Mouse (Mus musculus): ENCODE data around the gene Prdm13.

Prdm13 gene

DNA sequence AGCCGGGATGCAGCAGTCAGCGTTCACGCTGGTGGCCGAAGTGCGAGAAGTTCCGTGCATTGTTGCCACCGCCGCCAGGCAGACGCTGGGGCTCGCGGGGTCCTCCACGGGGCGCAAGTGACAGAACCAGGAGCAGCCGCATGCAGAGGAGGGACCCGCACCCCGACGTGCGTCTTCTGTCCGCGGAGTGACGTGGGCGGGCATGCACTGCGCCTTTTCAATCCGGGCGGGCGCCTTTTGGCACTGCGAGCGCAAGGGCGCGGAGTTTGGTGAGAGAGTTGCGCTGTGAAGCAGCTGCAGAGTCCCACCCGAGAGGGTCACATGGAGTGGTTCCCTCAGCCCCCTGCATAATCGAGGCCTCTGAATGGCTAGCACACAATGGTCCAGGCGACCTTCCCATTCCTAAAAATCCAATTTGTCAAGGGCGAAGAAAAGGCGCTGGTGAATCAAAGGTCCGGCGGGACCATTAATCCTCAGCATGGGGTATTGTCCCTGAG, at the start of gene Prdm13:
Gene Prdm13 (minus strand): TSS at position 369 of the 497 bp plus-strand sequence.
- no peak for DNase-seq (ENCODE audit: low spot score in 2 of 2)

- peak; percentile 83 to 89 for DNase-seq (ENCODE audit: low spot score in 2 of 2)
These were observed 41.9 kb upstream of the Prdm13 start, which contains the start of gene Ccnc for GRCm38 (mm10) chr4:21727615-21728165. Ccnc (plus strand) TSS chr4:21727701.

DNA sequence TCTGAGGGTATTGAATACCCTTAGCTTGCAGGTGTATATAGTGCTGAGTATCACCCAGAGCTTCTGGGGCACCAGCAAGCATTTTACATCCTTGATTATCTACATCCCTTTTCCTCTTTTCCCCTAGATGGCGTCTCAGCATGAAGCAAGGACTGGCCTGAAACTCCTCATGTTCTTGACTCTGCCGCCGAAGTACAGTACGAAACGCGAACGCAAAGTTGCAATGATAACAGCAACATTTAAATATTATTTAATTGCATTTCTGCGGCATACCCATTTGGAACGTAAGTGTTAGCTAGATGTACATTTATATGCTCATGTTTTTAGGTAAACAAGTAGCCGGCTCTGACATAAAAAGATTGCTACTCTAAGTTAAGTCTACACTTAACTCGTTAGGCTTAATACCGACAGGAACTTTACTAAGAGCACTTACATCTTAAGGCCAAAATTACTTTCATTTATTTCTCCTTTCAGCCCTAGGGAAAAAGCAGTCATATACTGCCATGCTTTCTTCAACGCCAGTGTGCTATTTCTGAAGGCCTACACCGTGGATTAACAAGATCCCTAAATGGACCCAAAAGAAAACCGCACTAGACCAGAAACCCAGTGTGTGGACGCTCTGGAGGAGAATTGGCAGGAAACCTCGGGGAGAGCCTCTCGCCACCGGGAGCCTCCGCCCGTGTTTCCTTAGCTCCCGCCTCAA, 41.3 kb upstream of the Prdm13 start:
- DNase-seq (ENCODE audit: low spot score in 2 of 2): no peak

DNA sequence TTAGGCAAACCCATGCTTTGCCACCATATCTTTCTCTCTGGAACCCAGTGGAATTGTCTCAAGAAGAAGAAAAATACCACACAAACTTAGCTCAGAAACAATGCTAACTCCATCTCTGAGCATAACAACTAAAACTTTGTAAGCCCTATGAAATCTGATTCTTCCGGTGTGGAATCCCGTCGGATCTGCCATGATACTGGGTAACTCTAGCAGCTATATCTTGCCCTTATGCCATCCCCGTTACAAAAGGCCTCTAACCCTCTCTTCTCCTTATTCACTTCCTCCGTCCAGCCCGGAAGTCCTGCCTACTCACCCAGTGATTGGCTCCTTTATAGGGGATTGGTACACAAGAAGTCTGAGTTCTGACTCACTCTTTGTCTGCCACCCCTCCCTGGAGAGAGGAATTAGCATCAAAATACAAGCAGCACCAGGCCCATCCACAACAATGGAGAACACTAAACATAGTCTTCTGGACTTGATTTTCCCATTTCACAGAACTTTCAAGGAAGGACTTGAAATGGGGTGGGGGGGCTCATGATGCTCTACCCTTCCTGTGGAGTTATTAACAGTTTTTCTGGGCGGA, 37.1 kb upstream of the Prdm13 start:
- DNase-seq (ENCODE audit: low spot score in 2 of 2): no peak

GRCm38 (mm10) chr4:21712147-21712546, 26.4 kb upstream of the Prdm13 start:
- DNase-seq (ENCODE audit: low spot score in 2 of 2): peak; percentile 79 to 86

DNA sequence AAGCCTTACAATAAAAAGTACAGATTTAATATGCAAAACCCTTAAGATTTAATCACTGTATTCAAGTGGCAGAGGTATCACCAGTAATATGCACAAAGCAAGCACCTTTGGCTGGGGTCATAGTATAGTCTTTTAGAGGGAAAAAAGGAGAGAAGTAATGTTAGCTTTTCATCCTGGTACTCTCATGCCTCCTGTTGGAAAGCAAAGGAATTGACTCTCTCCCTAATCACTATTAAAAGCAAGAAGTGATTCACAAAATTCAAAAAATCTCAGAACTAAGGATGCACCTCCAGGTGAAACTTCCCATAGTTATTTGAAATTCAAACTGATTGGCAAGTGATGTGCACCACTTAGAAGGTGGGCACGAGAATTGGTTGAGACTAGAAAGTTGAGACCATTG, 19.3 kb upstream of the Prdm13 start:
- no peak for DNase-seq (ENCODE audit: low spot score in 2 of 2)

- DNase-seq (ENCODE audit: low spot score in 2 of 2): no peak
These were observed 10.0 kb upstream of the Prdm13 start for GRCm38 (mm10) chr4:21695638-21696254.

DNA sequence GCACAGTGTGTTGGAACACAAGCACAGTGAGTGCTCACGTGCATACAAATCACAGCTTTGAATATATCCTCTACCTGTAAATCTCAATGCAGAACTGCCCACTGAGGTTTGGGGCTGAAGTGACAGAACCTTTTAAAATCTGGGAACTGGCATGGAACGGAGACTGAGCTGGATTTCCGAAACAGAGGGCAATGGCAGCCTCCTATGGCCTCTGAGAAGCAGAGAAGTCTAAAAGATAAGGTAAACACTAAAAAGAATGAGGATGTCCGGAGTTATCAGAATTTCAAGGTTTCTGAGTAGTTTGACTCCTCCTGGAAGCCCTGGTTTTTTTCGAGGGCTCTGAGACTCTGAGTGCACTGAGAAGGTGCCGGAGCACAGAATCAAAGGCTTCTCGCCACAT, 4.5 kb upstream of the Prdm13 start:
- DNase-seq (ENCODE audit: low spot score in 2 of 2): no peak

DNA sequence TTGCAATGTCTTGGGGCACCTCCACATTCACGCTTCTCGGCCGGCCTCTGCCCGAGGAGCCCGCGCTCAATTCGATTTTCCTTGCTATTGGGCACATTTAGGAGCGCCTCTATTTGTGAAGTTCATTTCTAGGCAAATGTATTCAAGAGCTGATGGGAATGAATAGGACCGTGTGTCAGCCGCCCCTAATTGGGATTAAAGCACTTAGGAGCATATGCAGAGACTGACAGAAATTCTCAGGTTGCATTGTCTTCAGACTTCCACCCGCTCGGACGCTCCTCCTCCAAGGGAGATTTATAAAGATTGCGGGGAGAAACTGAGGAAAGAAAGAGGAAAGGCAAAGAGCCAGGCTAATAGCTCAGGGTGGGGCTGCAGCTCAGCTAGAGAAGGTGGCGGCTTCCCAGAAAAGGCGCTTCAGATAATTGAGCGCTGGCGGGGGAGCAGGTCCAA, 3.8 kb upstream of the Prdm13 start:
- no peak for DNase-seq (ENCODE audit: low spot score in 2 of 2)

GRCm38 (mm10) chr4:21688703-21689200, 3.0 kb upstream of the Prdm13 start:
- no peak for DNase-seq (ENCODE audit: low spot score in 2 of 2)

DNA sequence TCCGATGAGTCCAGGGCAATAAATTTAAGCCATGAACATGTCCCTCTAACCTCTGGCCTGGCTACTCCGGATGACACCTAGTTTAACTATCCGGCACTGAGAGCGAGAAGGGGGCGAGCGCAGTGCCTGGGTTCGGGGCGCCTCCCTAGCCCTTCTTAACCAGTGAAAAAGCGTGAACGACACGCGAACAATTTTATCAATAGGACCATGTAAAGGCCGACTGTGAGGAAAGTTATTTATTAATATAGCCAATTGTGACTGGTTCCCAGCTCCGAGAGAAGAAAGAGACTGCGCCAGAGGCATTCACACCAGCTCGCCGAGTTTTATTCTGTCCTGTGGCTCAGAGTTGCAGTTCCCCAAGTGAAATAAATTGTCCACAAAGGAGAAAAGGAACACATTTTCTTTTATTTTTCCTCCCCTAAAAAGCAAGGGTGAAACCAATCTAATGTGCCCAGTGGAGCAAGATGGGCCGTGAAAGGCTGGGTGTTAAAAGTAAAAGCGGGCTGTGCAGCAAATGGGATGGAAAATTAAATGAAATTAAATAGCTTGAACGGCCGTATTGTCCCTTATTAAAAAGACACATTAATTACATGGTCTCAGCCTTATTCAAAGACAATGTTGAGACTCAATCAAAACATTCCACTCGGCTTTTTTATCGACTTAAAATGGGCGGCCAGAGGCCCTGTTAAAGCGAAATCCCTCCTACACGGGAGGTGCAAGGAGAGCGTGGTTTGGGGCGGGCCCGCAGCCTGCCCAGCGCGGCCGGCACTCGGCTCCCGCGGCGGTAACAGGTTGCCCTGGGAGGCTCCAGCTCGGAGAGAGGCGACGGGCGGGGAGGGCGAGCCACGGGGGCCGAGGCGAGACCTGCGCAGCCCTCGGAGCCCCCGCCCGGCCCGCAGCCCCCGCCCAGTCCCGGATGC, 2.3 kb upstream of the Prdm13 start:
- DNase-seq (ENCODE audit: low spot score in 2 of 2): no peak

DNA sequence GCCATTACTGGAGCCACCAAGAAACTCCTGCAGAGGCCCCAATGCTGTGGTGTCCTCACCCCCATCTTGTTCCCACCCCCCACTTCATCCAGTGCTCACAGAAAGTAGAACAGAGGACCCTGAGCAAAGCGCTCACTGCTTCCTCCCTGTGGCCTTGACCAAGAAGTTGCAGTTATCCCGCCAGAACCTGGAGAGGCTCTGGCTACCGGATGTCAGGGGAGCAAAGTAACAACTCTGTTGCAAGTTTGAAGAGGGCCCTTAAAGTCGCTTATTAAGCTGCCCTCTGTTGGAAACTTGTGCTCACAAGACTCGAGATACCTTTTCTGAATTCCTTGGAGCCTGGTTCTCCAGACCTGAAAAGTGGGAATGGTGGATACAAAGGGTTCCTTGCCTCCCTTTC, 1.2 kb upstream of the Prdm13 start:
- no peak for DNase-seq (ENCODE audit: low spot score in 2 of 2)

DNA sequence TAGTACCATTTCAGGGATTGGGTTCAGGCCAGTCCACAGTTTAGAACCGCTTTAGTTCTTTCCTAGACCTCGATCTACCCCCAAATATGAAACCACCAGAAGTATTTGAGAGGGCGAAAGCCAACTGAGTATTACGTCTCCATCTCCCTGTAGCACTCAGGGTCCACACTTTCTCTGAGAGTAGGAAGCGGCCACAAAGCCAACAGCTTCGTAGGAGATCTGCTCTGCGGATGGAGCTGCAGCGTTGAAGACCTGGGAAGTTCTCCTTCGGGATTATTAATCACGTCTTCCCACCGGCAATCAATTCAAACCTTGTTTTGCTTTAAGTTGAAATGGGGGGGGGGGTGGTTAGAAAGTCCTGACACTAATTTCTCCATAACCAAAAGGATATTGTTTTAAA, 653 bp upstream of the Prdm13 start:
- no peak for DNase-seq (ENCODE audit: low spot score in 2 of 2)

DNA sequence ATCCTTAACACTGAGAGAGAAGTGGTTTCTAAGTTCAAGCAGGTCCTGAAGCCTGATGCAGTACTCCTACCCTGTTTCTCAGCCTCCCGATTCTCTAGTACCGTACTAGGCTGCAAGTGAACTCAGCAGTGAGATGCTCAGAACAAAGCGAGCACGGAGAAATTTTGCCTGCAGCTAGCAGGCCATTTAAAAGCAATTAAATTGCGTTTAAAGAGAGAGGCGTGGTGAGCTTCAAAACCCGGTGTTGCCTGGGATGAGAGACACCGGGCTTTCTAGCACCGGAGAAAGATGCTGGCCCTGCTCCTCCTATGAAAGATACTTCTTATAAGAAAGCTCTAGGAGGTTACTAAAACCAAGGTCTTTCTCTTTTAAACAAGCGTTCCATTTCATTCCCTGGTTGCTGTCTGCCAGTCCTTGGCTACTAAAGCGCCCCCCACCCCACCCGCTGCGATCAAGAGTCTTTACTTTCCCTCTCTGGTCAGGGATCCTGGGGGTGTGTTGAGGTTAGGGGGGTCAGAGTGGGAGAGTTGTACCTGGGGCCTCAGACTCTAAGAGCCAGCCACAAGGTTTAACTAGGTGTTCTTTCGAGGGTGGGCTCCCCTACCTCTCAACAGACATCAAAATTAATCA, 1.3 kb downstream of the Prdm13 start:
- DNase-seq (ENCODE audit: low spot score in 2 of 2): no peak

DNA sequence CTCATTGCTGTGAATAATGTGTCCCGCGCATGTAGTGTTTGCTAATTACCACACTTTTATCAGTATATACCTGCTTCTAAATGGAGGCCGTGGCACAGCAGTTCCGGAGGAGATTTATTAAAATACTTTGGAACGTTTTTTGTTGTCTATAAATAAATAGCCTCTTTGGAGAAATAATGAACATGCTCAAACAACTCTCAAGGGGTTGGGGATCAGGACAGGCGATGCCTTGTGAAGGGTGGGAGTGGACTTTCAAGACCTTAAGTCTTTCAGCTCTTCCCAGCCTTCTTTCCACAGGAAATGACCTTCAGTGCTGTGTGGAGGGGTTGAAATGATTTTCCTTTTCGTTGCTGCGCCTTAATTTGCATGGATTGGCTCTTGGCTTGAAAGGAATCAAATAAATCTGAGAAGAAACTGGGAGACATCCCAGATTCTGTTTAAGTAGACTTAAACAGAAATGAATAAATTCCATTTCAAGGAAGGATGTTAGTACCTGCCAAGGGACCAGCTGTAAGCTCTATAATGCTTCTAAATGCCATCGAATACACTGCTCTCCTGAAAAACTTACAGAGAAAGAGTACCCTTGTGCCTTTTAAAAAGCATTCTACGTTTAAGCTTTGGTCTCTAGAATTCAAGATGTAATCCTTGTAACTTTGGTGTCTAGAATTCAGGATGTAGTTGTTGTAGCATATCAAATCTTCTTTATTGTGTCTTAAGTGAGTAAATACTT, 3.2 kb downstream of the Prdm13 start:
- no peak for DNase-seq (ENCODE audit: low spot score in 2 of 2)

- no peak for DNase-seq (ENCODE audit: low spot score in 2 of 2)
These were observed 4.8 kb downstream of the Prdm13 start for GRCm38 (mm10) chr4:21680971-21681370.

DNA sequence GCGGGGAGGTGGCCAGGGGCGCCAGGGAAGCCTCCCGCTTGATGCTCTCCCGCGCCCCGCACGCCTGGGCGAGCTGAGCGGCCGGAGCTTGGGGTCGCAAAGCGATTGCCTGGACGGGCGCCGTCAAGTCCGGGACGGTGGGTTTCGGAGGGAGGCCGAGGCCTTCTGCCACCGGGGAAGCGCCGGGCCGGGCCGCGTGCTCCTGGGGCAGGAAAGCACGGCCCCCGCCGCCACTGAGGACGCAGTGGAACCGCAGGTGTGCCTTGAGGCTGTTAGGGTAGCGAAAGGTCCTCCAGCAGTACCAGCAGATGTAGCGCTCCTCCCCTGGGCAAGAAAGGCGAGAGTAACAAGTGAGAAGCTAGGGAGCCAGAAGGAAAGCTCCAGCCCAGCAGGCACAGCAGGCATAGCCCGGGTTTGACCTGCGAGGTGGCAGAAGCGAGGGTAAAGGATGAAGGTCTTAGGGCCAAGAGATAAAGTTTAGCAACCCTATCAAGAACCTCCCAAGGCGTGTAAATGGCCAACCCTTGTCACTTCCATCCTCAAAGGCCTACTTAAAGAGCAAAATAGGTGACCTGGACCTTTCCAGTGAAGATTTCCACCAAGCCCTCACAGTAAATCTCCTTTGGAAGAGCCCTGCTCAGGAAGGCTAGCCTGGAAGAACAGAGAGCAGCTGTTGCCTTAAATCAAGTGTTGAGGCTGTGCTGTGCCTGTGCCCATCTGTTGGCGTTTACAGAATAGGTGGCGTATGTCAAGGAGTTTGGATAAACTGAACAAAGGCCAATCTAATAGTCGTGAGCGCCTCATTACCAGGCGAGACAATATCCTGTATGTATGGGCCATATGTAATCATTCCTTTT, 5.9 kb downstream of the Prdm13 start:
- no peak for DNase-seq (ENCODE audit: low spot score in 2 of 2)

DNA sequence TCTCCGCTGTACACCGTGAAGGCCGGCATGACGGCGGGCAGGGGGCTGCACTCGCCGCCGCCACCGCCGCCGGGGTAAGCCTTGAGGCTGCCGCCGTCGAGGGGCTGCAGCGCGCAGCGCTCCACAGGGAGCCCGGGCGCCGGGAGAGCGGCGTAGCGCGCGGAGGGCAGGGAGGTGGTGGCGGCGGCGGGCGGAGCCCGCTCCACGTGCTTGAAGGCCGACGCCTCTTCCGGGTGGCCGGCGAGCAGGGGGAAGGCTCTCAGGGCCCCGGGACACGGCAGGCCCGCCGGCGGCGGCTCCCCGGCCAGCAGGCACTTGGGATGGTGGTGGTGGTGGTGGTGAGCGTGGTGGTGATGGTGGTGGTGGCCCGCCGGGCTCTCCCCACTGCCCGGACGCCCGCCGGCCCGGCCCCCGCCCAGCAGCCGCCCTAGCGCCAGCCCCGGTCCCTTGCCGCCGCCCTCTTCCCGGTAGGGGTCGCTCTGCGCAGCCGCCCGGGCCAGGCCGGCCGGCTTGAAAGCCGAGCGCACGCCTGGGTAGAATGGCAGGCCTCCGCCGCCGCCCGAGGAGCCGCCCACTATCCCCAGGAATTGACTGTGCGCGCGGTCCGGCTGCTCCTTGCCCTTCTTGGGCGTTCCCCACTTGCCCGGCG, 6.7 kb downstream of the Prdm13 start:
- no peak for DNase-seq (ENCODE audit: low spot score in 2 of 2)

All from urinary bladder, postnatal 4 days (tissue).